Mouse (Mus musculus) stomach, embryonic 15.5 days (tissue): Measurements from ENCODE around the gene Pappa2. TPM values are rescaled to one million over a fixed set of nuclear protein-coding genes. Genes with fewer than 3 reads are reported as not detected.
A peak's percentile ranks its signal among the peaks of the same experiment; 100 is the strongest.

ENCODE experiments used
- ATAC-seq: fragments of 200-750 bp; cut with Nextera tagmentation; 2 replicates; pipeline ENCODE4 v1.8.0; 2017; ENCODE audit warnings: low read depth, moderate number of reproducible peaks, moderate TSS enrichment; ENCODE audit not compliant: insufficient read depth, low FRiP score
- H3K27ac ChIP-seq: fragments of 300-500 bp; sonication (generic); 2 replicates; pipeline ENCODE4 v1.5.1; 2015; ENCODE audit warnings: mild to moderate bottlenecking, inconsistent platforms
- H3K27me3 ChIP-seq: fragments of 300-500 bp; sonication (generic); replicated peaks from 2 replicates; pipeline ENCODE4 v1.6.1; 2015; ENCODE audit warnings: inconsistent platforms
- H3K36me3 ChIP-seq: fragments of 300-500 bp; sonication (generic); 2 replicates; pipeline ENCODE4 v1.6.1; 2015; ENCODE audit warnings: inconsistent platforms
- H3K4me1 ChIP-seq: fragments of 300-500 bp; sonication (generic); 2 replicates; pipeline ENCODE4 v1.6.1; 2015; ENCODE audit warnings: inconsistent platforms
- H3K4me2 ChIP-seq: fragments of 300-500 bp; sonication (generic); 2 replicates; pipeline ENCODE4 v1.6.1; 2015; ENCODE audit warnings: mild to moderate bottlenecking, inconsistent platforms
- H3K4me3 ChIP-seq: fragments of 300-500 bp; sonication (generic); replicated peaks from 2 replicates; pipeline ENCODE4 v1.5.1; 2015; ENCODE audit warnings: inconsistent platforms
- H3K9ac ChIP-seq: fragments of 300-500 bp; sonication (generic); 2 replicates; pipeline ENCODE4 v1.6.1; 2015; ENCODE audit warnings: inconsistent platforms
- H3K9me3 ChIP-seq: fragments of 300-500 bp; sonication (generic); 2 replicates; pipeline ENCODE4 v1.6.1; 2016; ENCODE audit warnings: inconsistent platforms
- WGBS: fragments of 180-500 bp; shearing (Covaris S2); methylation state at CpG from one replicate; pipeline ENCODE4 v1.1.7; 2015; 5-methylcytosine and 5-hydroxymethylcytosine counted together
- polyA plus RNA-seq: library from polyadenylated mRNA; unstranded; fragments of >200 nt; fragmentation: Nextera tagmentation; extraction: Ambion mirVana; gene quantifications from 2 replicates; pipeline ENCODE4 v1.2.1, GENCODE M21; 2015

The Pappa2 gene
- polyA plus RNA-seq, 1 experiment from 2014 or later: 0.71 TPM

- Histone ChIP-seq H3K36me3 (no peaks in the 10 kb centered on the region), H3K9ac (no peak overlapping the region), H3K4me3 (no peak overlapping the region), H3K27ac (no peak overlapping the region), H3K4me2 (no peak overlapping the region), H3K4me1 (no peaks in the 10 kb centered on the region), H3K9me3 (no peaks in the 10 kb centered on the region), H3K27me3 (no peaks in the 10 kb centered on the region)
- no peak for ATAC-seq
- WGBS: 92% methylated on average over 2 of the region's 2 CpGs
Observed at GRCm38 (mm10) chr1:158819676-158820075, 160.6 kb downstream of the Pappa2 start.

GRCm38 (mm10) chr1:158816479-158816878 is 163.8 kb downstream of the Pappa2 start:
- H3K27ac ChIP-seq: no peak overlapping the region
- H3K4me3 ChIP-seq: no peak overlapping the region
- no peaks in the 10 kb centered on the region for H3K36me3 ChIP-seq
- no peak overlapping the region for H3K4me2 ChIP-seq
- ATAC-seq: no peak
- H3K9ac ChIP-seq: no peak overlapping the region
- WGBS: 78% methylated on average over 3 of the region's 3 CpGs
- H3K4me1 ChIP-seq: no peaks in the 10 kb centered on the region
- no peaks in the 10 kb centered on the region for H3K27me3 ChIP-seq
- no peaks in the 10 kb centered on the region for H3K9me3 ChIP-seq

- ATAC-seq: no peak
Observed at GRCm38 (mm10) chr1:158811887-158812286, 168.4 kb downstream of the Pappa2 start.

GRCm38 (mm10) chr1:158775486-158775885 is 204.8 kb downstream of the Pappa2 start:
- WGBS: 77% methylated on average over 5 of the region's 5 CpGs
- Histone ChIP-seq H3K4me1 (no peaks in the 10 kb centered on the region), H3K36me3 (no peaks in the 10 kb centered on the region), H3K27me3 (no peaks in the 10 kb centered on the region), H3K4me3 (no peak overlapping the region), H3K27ac (no peak overlapping the region), H3K9me3 (no peaks in the 10 kb centered on the region), H3K4me2 (no peak overlapping the region), H3K9ac (no peak overlapping the region)
- ATAC-seq: no peak

More at GRCm38 (mm10) chr1:158811887-158812286, 168.4 kb downstream of the Pappa2 start:
- H3K27ac ChIP-seq: no peak overlapping the region
- H3K4me2 ChIP-seq: no peak overlapping the region
- H3K9ac ChIP-seq: no peak overlapping the region
- no peaks in the 10 kb centered on the region for H3K36me3 ChIP-seq
- no peak overlapping the region for H3K4me3 ChIP-seq
- WGBS: 69% methylated on average over 3 of the region's 3 CpGs
- no peaks in the 10 kb centered on the region for H3K27me3 ChIP-seq
- H3K4me1 ChIP-seq: no peaks in the 10 kb centered on the region
- no peaks in the 10 kb centered on the region for H3K9me3 ChIP-seq

GRCm38 (mm10) chr1:158773102-158773501 is 207.2 kb downstream of the Pappa2 start:
- H3K4me1 ChIP-seq: no peaks in the 10 kb centered on the region
- no peak overlapping the region for H3K4me2 ChIP-seq
- no peak for ATAC-seq
- no peak overlapping the region for H3K9ac ChIP-seq
- H3K4me3 ChIP-seq: no peak overlapping the region
- H3K27ac ChIP-seq: no peak overlapping the region
- H3K27me3 ChIP-seq: no peaks in the 10 kb centered on the region
- H3K9me3 ChIP-seq: no peaks in the 10 kb centered on the region
- no peaks in the 10 kb centered on the region for H3K36me3 ChIP-seq

- Histone ChIP-seq H3K4me3 (no peak overlapping the region), H3K27me3 (no peaks in the 10 kb centered on the region), H3K36me3 (no peaks in the 10 kb centered on the region), H3K9me3 (no peaks in the 10 kb centered on the region), H3K9ac (no peak overlapping the region), H3K4me2 (no peak overlapping the region), H3K4me1 (no peaks in the 10 kb centered on the region), H3K27ac (no peak overlapping the region)
- 79% methylated on average over 4 of the region's 4 CpGs for WGBS
- ATAC-seq: no peak
Observed at GRCm38 (mm10) chr1:158770756-158771155, 209.5 kb downstream of the Pappa2 start.

GRCm38 (mm10) chr1:158770036-158770655 is 210.1 kb downstream of the Pappa2 start:
- Histone ChIP-seq H3K4me3 (no peak overlapping the region), H3K27ac (no peak overlapping the region), H3K4me1 (no peaks in the 10 kb centered on the region), H3K36me3 (no peaks in the 10 kb centered on the region), H3K27me3 (no peaks in the 10 kb centered on the region), H3K4me2 (no peak overlapping the region), H3K9me3 (no peaks in the 10 kb centered on the region), H3K9ac (no peak overlapping the region)
- ATAC-seq: no peak
- whole genome bisulfite sequencing: 47% methylated on average over 7 of the region's 7 CpGs

GRCm38 (mm10) chr1:158765842-158766241 is 214.4 kb downstream of the Pappa2 start:
- H3K27ac ChIP-seq: no peak overlapping the region
- WGBS: 26% methylated on average over 2 of the region's 2 CpGs
- H3K4me2 ChIP-seq: no peak overlapping the region
- ATAC-seq: no peak
- H3K4me1 ChIP-seq: no peaks in the 10 kb centered on the region
- no peak overlapping the region for H3K9ac ChIP-seq
- H3K36me3 ChIP-seq: no peaks in the 10 kb centered on the region
- no peaks in the 10 kb centered on the region for H3K9me3 ChIP-seq
- no peak overlapping the region for H3K4me3 ChIP-seq
- H3K27me3 ChIP-seq: no peaks in the 10 kb centered on the region

- WGBS: 67% methylated on average over 6 of the region's 6 CpGs
- H3K4me3 ChIP-seq: no peak overlapping the region
- H3K27me3 ChIP-seq: no peaks in the 10 kb centered on the region
Observed at GRCm38 (mm10) chr1:158764727-158765126, 215.6 kb downstream of the Pappa2 start.

GRCm38 (mm10) chr1:158764211-158764610 is 216.1 kb downstream of the Pappa2 start:
- H3K4me1 ChIP-seq: no peaks in the 10 kb centered on the region
- H3K9me3 ChIP-seq: no peaks in the 10 kb centered on the region
- no peak overlapping the region for H3K9ac ChIP-seq
- no peak overlapping the region for H3K27ac ChIP-seq
- no peaks in the 10 kb centered on the region for H3K27me3 ChIP-seq
- ATAC-seq: no peak
- no peaks in the 10 kb centered on the region for H3K36me3 ChIP-seq
- H3K4me3 ChIP-seq: no peak overlapping the region
- no peak overlapping the region for H3K4me2 ChIP-seq

More at GRCm38 (mm10) chr1:158764727-158765126, 215.6 kb downstream of the Pappa2 start:
- no peak overlapping the region for H3K27ac ChIP-seq
- H3K9ac ChIP-seq: no peak overlapping the region
- no peak for ATAC-seq
- no peaks in the 10 kb centered on the region for H3K36me3 ChIP-seq
- no peaks in the 10 kb centered on the region for H3K4me1 ChIP-seq
- H3K4me2 ChIP-seq: no peak overlapping the region
- no peaks in the 10 kb centered on the region for H3K9me3 ChIP-seq

GRCm38 (mm10) chr1:158748356-158749096 is 231.8 kb downstream of the Pappa2 start:
- no peaks in the 10 kb centered on the region for H3K27me3 ChIP-seq
- no peak overlapping the region for H3K27ac ChIP-seq
- no peaks in the 10 kb centered on the region for H3K9me3 ChIP-seq
- no peaks in the 10 kb centered on the region for H3K4me1 ChIP-seq
- no peak overlapping the region for H3K9ac ChIP-seq
- no peaks in the 10 kb centered on the region for H3K36me3 ChIP-seq
- H3K4me2 ChIP-seq: no peak overlapping the region
- 52% methylated on average over 10 of the region's 10 CpGs for WGBS
- ATAC-seq: peak; percentile 56; the same call in 1 of the 2 replicates
- H3K4me3 ChIP-seq: no peak overlapping the region

- no peaks in the 10 kb centered on the region for H3K36me3 ChIP-seq
- H3K27ac ChIP-seq: no peak overlapping the region
- 71% methylated on average over 5 of the region's 5 CpGs for WGBS
- no peaks in the 10 kb centered on the region for H3K9me3 ChIP-seq
- H3K4me3 ChIP-seq: no peak overlapping the region
- H3K27me3 ChIP-seq: no peaks in the 10 kb centered on the region
- no peak for ATAC-seq
- H3K4me2 ChIP-seq: no peak overlapping the region
- no peak overlapping the region for H3K9ac ChIP-seq
- no peaks in the 10 kb centered on the region for H3K4me1 ChIP-seq
Observed at GRCm38 (mm10) chr1:158741449-158741848, 238.8 kb downstream of the Pappa2 start.
